Mouse (Mus musculus): ENCODE data around the gene Anapc16. TPM values are rescaled to one million over a fixed set of nuclear protein-coding genes. Genes with fewer than 3 reads are reported as not detected.

Anapc16 gene
- polyA plus RNA-seq, 1 experiment, result 136 TPM

DNA sequence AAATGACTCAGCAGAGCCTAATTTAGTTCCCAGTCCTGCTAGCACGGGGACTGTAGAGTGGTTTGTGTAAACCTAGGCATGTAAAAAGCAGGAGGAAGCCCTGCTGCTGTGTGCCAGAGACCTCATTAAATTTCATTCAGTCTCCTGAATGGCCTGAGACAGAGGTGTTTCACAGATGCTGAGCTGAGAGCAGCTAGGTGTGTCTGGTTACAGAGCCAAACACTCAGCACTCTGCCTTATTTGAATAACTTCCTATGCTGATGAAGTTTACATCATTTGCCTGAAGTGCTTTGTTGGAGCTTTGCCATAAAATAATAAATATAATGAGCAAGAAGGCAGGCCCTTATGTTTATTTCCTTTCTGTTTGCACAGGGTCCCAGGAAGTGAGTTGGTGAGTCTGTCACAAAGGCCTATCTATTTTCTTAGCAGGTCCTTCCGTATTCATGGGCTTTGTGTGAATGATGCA lies 24.7 kb upstream of the Anapc16 start:
- Histone ChIP-seq H3K27me3 (ENCODE audit: control insufficient read depth, insufficient read depth, low read length) (no peaks in the 10 kb centered on the region), H3K4me1 (replicated peaks; ENCODE audit: control insufficient read depth, insufficient read depth, low read length) (peaks cover 8% of the 10 kb centered on the region), H3K4me3 (ENCODE audit: control insufficient read depth, insufficient read depth, low read length) (no peak overlapping the region), H3K36me3 (ENCODE audit: control insufficient read depth, insufficient read depth, low read length) (no peaks in the 10 kb centered on the region), H3K27ac (ENCODE audit: control insufficient read depth, insufficient read depth, low read length) (peak overlapping the region; percentile 44)
- no peak for DNase-seq
- TF ChIP-seq CTCF (IDR thresholded peaks at IDR 0.05; ENCODE audit: borderline replicate concordance, control insufficient read depth, extremely low read depth, insufficient read depth, low read length, poor library complexity), result no peak
- WGBS, result 62% methylated on average over 2 of the region's 2 CpGs

DNA sequence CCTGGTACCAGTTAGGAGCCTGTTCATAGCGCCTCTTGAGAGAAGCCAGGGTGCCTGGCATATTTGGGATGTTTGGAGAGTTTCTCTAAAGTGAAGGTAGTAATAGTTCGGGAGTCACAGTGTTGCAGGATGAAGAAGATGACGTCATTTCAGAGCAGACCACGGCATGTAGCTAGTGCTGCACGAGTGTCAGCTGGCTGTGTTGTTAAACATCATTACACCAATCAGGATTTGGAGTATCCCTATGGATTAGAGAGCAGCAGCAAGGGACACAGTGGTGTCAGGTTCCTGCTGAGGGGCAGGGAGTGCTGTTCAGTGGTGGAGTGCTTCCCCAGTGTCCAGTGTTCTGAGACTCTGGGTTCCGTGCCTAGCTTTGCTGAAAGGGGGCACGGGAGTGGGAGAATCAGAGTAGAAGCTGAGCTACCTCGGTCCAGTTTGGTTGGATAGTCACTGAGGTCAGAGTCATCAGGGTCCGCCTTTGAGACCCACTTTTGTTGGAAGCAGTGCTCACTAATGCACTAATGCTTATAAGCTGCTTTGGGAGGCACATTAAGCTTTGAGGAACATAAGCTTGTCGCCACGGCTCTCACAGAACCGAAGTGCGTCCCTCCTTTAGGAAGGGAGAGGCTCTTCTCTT lies 23.9 kb upstream of the Anapc16 start:
- no peak overlapping the region for H3K27ac ChIP-seq (ENCODE audit: control insufficient read depth, insufficient read depth, low read length)
- DNase-seq, result no peak
- TF ChIP-seq POLR2A (IDR thresholded peaks at IDR 0.05; ENCODE audit: control insufficient read depth, extremely low read depth, insufficient read depth, low read length, poor library complexity), result no peak
- no peak for TF ChIP-seq CTCF (IDR thresholded peaks at IDR 0.05; ENCODE audit: borderline replicate concordance, control insufficient read depth, extremely low read depth, insufficient read depth, low read length, poor library complexity)
- no peak overlapping the region for H3K4me3 ChIP-seq (ENCODE audit: control insufficient read depth, insufficient read depth, low read length)
- H3K36me3 ChIP-seq (ENCODE audit: control insufficient read depth, insufficient read depth, low read length), result no peaks in the 10 kb centered on the region
- H3K27me3 ChIP-seq (ENCODE audit: control insufficient read depth, insufficient read depth, low read length), result no peaks in the 10 kb centered on the region
- H3K4me1 ChIP-seq (replicated peaks; ENCODE audit: control insufficient read depth, insufficient read depth, low read length), result peaks cover 8% of the 10 kb centered on the region
- WGBS, result 92% methylated on average over 13 of the region's 13 CpGs

DNA sequence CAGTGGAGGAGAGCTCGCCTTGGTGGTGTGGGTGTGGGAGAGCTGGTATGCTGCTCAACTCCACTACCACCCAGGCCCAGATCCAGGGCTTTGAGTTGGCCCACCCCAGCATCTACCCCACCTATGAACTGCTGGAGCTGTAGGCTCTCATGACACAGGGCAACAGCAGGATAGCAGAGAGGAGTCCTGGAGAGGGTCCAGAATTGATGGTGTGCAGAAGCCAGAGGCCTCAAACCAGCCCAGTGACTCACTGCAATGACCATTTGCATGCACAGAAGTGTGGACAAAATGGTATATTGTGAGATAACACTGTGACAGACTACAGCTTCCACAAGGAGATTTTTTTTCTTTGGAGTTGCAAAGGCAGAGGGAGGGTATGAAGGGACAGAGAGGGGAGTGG lies 20.8 kb upstream of the Anapc16 start:
- WGBS, result 100% methylated on average over 1 of the region's 1 CpGs
- Histone ChIP-seq H3K4me3 (ENCODE audit: control insufficient read depth, insufficient read depth, low read length) (no peak overlapping the region), H3K27ac (ENCODE audit: control insufficient read depth, insufficient read depth, low read length) (no peak overlapping the region), H3K4me1 (replicated peaks; ENCODE audit: control insufficient read depth, insufficient read depth, low read length) (peaks cover 5% of the 10 kb centered on the region), H3K27me3 (ENCODE audit: control insufficient read depth, insufficient read depth, low read length) (no peaks in the 10 kb centered on the region), H3K36me3 (ENCODE audit: control insufficient read depth, insufficient read depth, low read length) (no peaks in the 10 kb centered on the region)
- no peak for DNase-seq
- TF ChIP-seq POLR2A (IDR thresholded peaks at IDR 0.05; ENCODE audit: control insufficient read depth, extremely low read depth, insufficient read depth, low read length, poor library complexity) (no peak), CTCF (IDR thresholded peaks at IDR 0.05; ENCODE audit: borderline replicate concordance, control insufficient read depth, extremely low read depth, insufficient read depth, low read length, poor library complexity) (no peak)

DNA sequence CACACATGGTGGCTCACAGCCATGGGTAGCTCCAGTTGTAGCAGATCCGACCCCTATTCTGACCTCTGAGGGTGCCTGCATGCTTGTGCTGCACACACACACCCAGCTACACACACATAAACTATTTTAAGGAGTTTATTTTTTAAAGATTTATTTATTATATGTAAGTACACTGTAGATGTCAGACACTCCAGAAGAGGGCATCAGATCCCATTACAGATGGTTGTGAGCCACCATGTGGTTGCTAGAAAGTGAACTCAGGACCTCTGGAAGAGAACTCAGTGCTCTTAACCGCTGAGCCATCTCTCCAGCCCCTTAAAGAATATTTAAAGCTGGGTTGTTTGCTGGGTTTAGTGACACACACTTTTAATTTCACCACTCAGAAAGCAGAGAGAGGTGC lies 16.4 kb upstream of the Anapc16 start:
- no peaks in the 10 kb centered on the region for H3K4me1 ChIP-seq (replicated peaks; ENCODE audit: control insufficient read depth, insufficient read depth, low read length)
- H3K27ac ChIP-seq (ENCODE audit: control insufficient read depth, insufficient read depth, low read length), result no peak overlapping the region
- no peak for DNase-seq
- TF ChIP-seq CTCF (IDR thresholded peaks at IDR 0.05; ENCODE audit: borderline replicate concordance, control insufficient read depth, extremely low read depth, insufficient read depth, low read length, poor library complexity) (no peak), POLR2A (IDR thresholded peaks at IDR 0.05; ENCODE audit: control insufficient read depth, extremely low read depth, insufficient read depth, low read length, poor library complexity) (no peak)
- H3K36me3 ChIP-seq (ENCODE audit: control insufficient read depth, insufficient read depth, low read length), result no peaks in the 10 kb centered on the region
- H3K27me3 ChIP-seq (ENCODE audit: control insufficient read depth, insufficient read depth, low read length), result no peaks in the 10 kb centered on the region
- WGBS, result 91% methylated on average over 2 of the region's 2 CpGs
- no peak overlapping the region for H3K4me3 ChIP-seq (ENCODE audit: control insufficient read depth, insufficient read depth, low read length)

DNA sequence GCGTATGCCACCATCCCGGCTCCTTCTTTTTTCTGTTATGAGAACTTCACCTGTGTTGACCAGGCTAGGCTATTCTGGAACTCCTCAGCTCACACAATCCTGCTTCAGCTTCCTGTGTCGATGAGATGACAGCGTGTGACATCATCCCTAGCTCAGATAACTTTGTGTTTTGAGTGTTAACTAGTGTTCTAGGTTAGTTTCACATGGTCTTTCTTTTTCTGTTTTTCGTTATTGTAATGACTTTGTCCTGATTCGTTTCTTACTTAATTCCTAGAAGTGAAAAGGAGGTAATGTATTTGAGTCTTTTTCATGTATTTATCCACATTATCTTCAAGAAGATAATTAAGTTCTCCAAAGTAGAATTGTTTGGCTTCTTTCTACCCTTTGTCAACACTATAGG lies 13.3 kb upstream of the Anapc16 start:
- Histone ChIP-seq H3K4me3 (ENCODE audit: control insufficient read depth, insufficient read depth, low read length) (no peak overlapping the region), H3K4me1 (replicated peaks; ENCODE audit: control insufficient read depth, insufficient read depth, low read length) (no peaks in the 10 kb centered on the region), H3K27me3 (ENCODE audit: control insufficient read depth, insufficient read depth, low read length) (no peaks in the 10 kb centered on the region), H3K36me3 (ENCODE audit: control insufficient read depth, insufficient read depth, low read length) (peaks cover 5% of the 10 kb centered on the region; the same call in 1 of the 2 replicates), H3K27ac (ENCODE audit: control insufficient read depth, insufficient read depth, low read length) (no peak overlapping the region)
- DNase-seq, result no peak
- no peak for TF ChIP-seq POLR2A (IDR thresholded peaks at IDR 0.05; ENCODE audit: control insufficient read depth, extremely low read depth, insufficient read depth, low read length, poor library complexity)
- TF ChIP-seq CTCF (IDR thresholded peaks at IDR 0.05; ENCODE audit: borderline replicate concordance, control insufficient read depth, extremely low read depth, insufficient read depth, low read length, poor library complexity), result no peak
- WGBS, result 95% methylated on average over 6 of the region's 6 CpGs

DNA sequence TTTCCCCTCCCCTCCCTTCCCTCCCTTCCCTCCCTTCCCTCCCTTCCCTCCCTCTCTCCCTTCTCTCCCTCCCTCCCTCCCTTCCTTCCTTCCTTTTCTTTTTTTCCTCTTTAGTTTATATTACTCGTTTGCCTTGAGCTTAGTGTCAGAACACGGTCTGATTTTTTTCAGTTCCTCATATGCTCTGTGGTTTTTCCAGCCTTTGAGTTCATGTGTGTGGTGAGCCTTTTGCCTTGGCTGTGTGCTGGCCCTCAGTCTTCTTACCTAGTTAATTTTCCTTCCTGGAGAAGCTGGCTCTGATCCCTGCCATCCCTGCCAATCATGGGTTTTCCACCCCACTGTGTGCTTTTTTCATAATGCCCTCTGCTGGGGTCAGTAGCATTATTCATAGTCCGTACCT lies 6.2 kb upstream of the Anapc16 start:
- no peaks in the 10 kb centered on the region for H3K4me1 ChIP-seq (replicated peaks; ENCODE audit: control insufficient read depth, insufficient read depth, low read length)
- peaks cover 5% of the 10 kb centered on the region; the same call in 1 of the 2 replicates for H3K36me3 ChIP-seq (ENCODE audit: control insufficient read depth, insufficient read depth, low read length)
- no peak overlapping the region for H3K4me3 ChIP-seq (ENCODE audit: control insufficient read depth, insufficient read depth, low read length)
- 35% methylated on average over 3 of the region's 3 CpGs for WGBS
- TF ChIP-seq CTCF (IDR thresholded peaks at IDR 0.05; ENCODE audit: borderline replicate concordance, control insufficient read depth, extremely low read depth, insufficient read depth, low read length, poor library complexity) (no peak), POLR2A (IDR thresholded peaks at IDR 0.05; ENCODE audit: control insufficient read depth, extremely low read depth, insufficient read depth, low read length, poor library complexity) (no peak)
- H3K27ac ChIP-seq (ENCODE audit: control insufficient read depth, insufficient read depth, low read length), result no peak overlapping the region
- no peaks in the 10 kb centered on the region for H3K27me3 ChIP-seq (ENCODE audit: control insufficient read depth, insufficient read depth, low read length)
- no peak for DNase-seq

DNA sequence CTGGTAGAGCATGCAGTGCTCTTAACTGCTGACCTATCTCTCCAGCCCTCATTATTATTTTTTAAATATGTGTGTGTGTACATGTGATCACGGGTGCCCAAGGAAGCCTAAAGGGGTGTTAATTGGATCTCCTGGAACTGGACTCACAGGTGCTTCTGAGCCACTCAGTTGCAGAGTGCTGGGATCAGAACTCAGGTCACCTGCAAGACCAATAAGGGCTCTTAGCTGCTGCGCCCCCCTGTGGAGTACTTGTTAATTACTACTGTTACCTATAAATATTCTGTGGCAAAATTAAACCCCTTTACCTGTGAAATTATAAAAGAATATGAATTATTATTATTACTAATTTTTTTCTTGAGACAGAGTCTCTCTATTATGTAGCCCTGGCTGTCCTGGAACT lies 2.3 kb upstream of the Anapc16 start:
- H3K27me3 ChIP-seq (ENCODE audit: control insufficient read depth, insufficient read depth, low read length), result no peaks in the 10 kb centered on the region
- H3K27ac ChIP-seq (ENCODE audit: control insufficient read depth, insufficient read depth, low read length), result no peak overlapping the region
- WGBS, result 65% methylated on average over 2 of the region's 2 CpGs
- peak; percentile 62 for DNase-seq
- no peak overlapping the region for H3K4me3 ChIP-seq (ENCODE audit: control insufficient read depth, insufficient read depth, low read length)
- no peaks in the 10 kb centered on the region for H3K36me3 ChIP-seq (ENCODE audit: control insufficient read depth, insufficient read depth, low read length)
- no peak for TF ChIP-seq POLR2A (IDR thresholded peaks at IDR 0.05; ENCODE audit: control insufficient read depth, extremely low read depth, insufficient read depth, low read length, poor library complexity)
- TF ChIP-seq CTCF (IDR thresholded peaks at IDR 0.05; ENCODE audit: borderline replicate concordance, control insufficient read depth, extremely low read depth, insufficient read depth, low read length, poor library complexity), result no peak
- peaks cover 22% of the 10 kb centered on the region for H3K4me1 ChIP-seq (replicated peaks; ENCODE audit: control insufficient read depth, insufficient read depth, low read length)

Data from thymus, adult 2 months (tissue).